Mouse (Mus musculus) kidney, postnatal 0 days (tissue): Measurements from ENCODE around the gene Ahdc1. TPM values are rescaled to one million over a fixed set of nuclear protein-coding genes. Genes with fewer than 3 reads are reported as not detected.

Experiments
- ATAC-seq: fragments of 200-750 bp; cut with Nextera tagmentation; replicated peaks from 2 replicates; pipeline ENCODE4 v1.8.0; 2017; ENCODE audit warnings: low read depth, moderate number of reproducible peaks, moderate TSS enrichment, moderate library complexity; ENCODE audit not compliant: low FRiP score
- DNase-seq: peaks from one replicate; pipeline ENCODE4 v3.0.0-alpha.2; 2016; ENCODE audit warnings: low spot score
- H3K27ac ChIP-seq: fragments of 300-500 bp; sonication (generic); 2 replicates; pipeline ENCODE4 v1.5.1; 2014; ENCODE audit warnings: mild to moderate bottlenecking
- H3K27me3 ChIP-seq: fragments of 300-500 bp; sonication (generic); 2 replicates; pipeline ENCODE4 v1.6.1; 2014; ENCODE audit warnings: low read length, mixed read lengths; ENCODE audit not compliant: insufficient read depth
- H3K36me3 ChIP-seq: fragments of 300-500 bp; sonication (generic); 2 replicates; pipeline ENCODE4 v1.6.1; 2014; ENCODE audit warnings: low read length, mixed read lengths; ENCODE audit not compliant: insufficient read depth
- H3K4me1 ChIP-seq: fragments of 300-500 bp; sonication (generic); replicated peaks from 2 replicates; pipeline ENCODE4 v1.6.1; 2014; ENCODE audit warnings: antibody characterized with exemption, low read length, mixed read lengths; ENCODE audit not compliant: insufficient read depth
- H3K4me2 ChIP-seq: fragments of 300-500 bp; sonication (generic); 2 replicates; pipeline ENCODE4 v1.6.1; 2014; ENCODE audit warnings: mild to moderate bottlenecking, low read length, moderate library complexity, mixed read lengths
- H3K4me3 ChIP-seq: fragments of 300-500 bp; sonication (generic); replicated peaks from 2 replicates; pipeline ENCODE4 v1.5.1; 2014; ENCODE audit warnings: low read depth, low read length
- H3K9ac ChIP-seq: fragments of 300-500 bp; sonication (generic); 2 replicates; pipeline ENCODE4 v1.6.1; 2014; ENCODE audit warnings: low read depth, low read length
- H3K9me3 ChIP-seq: fragments of 300-500 bp; sonication (generic); replicated peaks from 2 replicates; pipeline ENCODE4 v1.6.1; 2016; ENCODE audit warnings: low read length, inconsistent platforms, mixed read lengths
- CTCF ChIP-seq: IDR thresholded peaks from 2 replicates; pipeline ENCODE4 v1.5.1; 2016; ENCODE audit warnings: antibody characterized with exemption, low read depth, mild to moderate bottlenecking, moderate library complexity
- WGBS: fragments of 180-500 bp; shearing (Covaris S2); extraction: QIAGEN DNeasy Blood & Tissue Kit; methylation state at CpG from one replicate; pipeline ENCODE4 v1.1.7; 2014; 5-methylcytosine and 5-hydroxymethylcytosine counted together
- polyA plus RNA-seq: library from polyadenylated mRNA; unstranded; fragments of >200 nt; fragmentation: Nextera tagmentation; extraction: Ambion mirVana; gene quantifications from 2 replicates; pipeline ENCODE4 v1.2.1, GENCODE M21; 2015

Ahdc1 gene
- polyA plus RNA-seq, 1 experiment from 2014 or later, result 6.4 TPM

DNA sequence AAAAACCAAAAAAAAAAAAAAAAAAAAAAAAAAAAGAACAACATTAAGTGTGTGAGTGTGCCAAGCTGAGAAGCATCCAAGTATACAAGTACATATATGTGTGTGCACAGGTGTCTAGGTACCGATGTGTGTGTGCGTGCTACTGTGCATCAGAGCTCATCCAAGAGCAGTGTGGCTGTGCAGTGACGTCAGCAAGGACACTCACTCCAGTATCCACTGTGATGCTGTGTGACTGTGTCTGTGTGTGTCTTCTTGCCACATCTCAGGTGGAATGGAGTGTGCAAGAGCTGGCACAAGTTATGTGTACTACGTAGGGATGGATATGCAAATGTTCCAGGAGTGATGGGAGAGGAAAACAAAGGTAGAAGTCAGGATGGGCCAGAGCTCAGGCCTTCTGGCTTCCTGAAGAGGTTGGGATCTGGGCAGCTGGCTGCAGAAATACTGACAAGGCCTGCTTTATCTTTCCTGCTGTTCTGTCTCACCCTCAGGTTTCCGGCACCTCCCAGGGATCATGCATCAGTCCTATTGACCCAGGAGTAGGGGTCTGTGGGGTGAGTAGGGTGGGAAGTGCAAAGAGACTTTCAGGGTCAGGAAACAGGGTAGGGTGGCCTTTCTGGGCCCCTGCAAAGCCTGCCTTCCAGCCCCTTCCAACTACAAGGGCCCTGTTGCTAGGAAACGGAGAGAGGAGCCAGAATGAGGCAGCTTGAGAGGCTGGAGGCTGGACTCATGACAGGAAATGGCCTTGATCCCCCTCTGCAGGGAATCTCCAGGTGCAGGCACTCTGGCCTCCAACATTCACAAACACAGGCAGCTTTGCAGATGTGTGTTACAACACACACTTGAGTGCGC is 27.2 kb upstream of the Ahdc1 start:
- Histone ChIP-seq H3K4me3 (no peak overlapping the region), H3K36me3 (no peaks in the 10 kb centered on the region), H3K9ac (no peak overlapping the region), H3K4me2 (no peak overlapping the region), H3K27ac (peak overlapping the region; percentile 60; the same call in 1 of the 2 replicates), H3K9me3 (no peaks in the 10 kb centered on the region), H3K27me3 (no peaks in the 10 kb centered on the region), H3K4me1 (no peaks in the 10 kb centered on the region)
- WGBS, result 56% methylated on average over 7 of the region's 7 CpGs
- ATAC-seq (no peak), DNase-seq (no peak)
- no peak for TF ChIP-seq CTCF

GRCm38 (mm10) chr4:132988581-132989355 is 22.3 kb upstream of the Ahdc1 start:
- Histone ChIP-seq H3K27me3 (no peaks in the 10 kb centered on the region), H3K36me3 (no peaks in the 10 kb centered on the region), H3K4me2 (no peak overlapping the region), H3K4me1 (no peaks in the 10 kb centered on the region), H3K9me3 (no peaks in the 10 kb centered on the region), H3K4me3 (no peak overlapping the region), H3K9ac (no peak overlapping the region), H3K27ac (no peak overlapping the region)
- ATAC-seq (no peak), DNase-seq (no peak)
- 87% methylated on average over 5 of the region's 6 CpGs for WGBS
- no peak for TF ChIP-seq CTCF

GRCm38 (mm10) chr4:132993553-132993952 is 17.5 kb upstream of the Ahdc1 start:
- Histone ChIP-seq H3K27ac (no peak overlapping the region), H3K27me3 (no peaks in the 10 kb centered on the region), H3K4me2 (no peak overlapping the region), H3K4me3 (no peak overlapping the region), H3K9me3 (no peaks in the 10 kb centered on the region), H3K36me3 (no peaks in the 10 kb centered on the region), H3K4me1 (no peaks in the 10 kb centered on the region), H3K9ac (no peak overlapping the region)
- DNase-seq, result no peak
- 83% methylated on average over 4 of the region's 4 CpGs for WGBS
- TF ChIP-seq CTCF, result no peak
- ATAC-seq, result no peak

DNA sequence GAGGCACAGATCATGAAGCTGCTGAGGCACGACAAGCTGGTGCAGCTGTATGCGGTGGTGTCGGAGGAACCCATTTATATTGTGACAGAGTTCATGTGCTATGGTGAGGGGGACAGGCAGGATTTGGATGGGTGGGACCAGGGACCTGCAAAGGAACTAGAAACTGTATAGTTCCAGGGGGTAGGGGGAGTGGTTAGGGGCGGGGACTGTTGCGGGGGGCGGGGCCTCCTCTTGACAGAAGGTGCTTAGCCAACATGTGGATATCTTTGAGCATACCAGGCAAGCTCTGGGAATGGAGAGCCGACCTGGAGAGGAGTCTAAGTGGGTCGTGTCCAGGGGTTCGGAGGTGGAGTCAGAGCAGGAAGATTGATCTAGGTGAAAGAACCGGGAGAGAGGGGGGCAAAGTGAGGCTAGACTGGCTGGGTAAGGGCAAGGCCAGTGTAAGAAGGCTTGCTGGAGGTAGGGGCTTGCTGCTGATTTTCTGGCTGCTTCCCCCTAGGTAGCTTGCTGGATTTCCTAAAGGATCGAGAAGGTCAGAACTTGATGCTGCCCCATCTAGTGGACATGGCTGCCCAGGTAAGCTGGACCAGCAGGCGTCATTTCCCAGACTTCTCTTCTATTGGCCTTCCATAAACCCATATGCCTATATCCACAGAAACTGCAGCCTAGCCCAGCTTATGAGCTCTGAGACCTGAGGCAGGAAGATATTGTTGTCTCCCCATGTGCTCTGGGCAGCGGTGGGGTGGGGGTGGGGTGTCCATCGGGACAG is 13.4 kb upstream of the Ahdc1 start:
- DNase-seq, result no peak
- Histone ChIP-seq H3K4me3 (no peak overlapping the region), H3K4me2 (no peak overlapping the region), H3K9ac (no peak overlapping the region), H3K27me3 (no peaks in the 10 kb centered on the region), H3K36me3 (no peaks in the 10 kb centered on the region), H3K27ac (no peak overlapping the region), H3K4me1 (no peaks in the 10 kb centered on the region), H3K9me3 (no peaks in the 10 kb centered on the region)
- peak; percentile 50 for TF ChIP-seq CTCF
- ATAC-seq, result no peak; the same call in 1 of the 2 replicates
- 35% methylated on average over 14 of the region's 14 CpGs for WGBS

- 40% methylated on average over 10 of the region's 10 CpGs for whole genome bisulfite sequencing
Observed at GRCm38 (mm10) chr4:133002896-133003295, 8.2 kb upstream of the Ahdc1 start.

More at GRCm38 (mm10) chr4:133002896-133003295, 8.2 kb upstream of the Ahdc1 start:
- TF ChIP-seq CTCF, result no peak
- Histone ChIP-seq H3K4me3 (no peak overlapping the region), H3K27me3 (no peaks in the 10 kb centered on the region), H3K9me3 (no peaks in the 10 kb centered on the region), H3K9ac (no peak overlapping the region), H3K4me1 (peaks cover under 1% of the 10 kb centered on the region), H3K36me3 (no peaks in the 10 kb centered on the region), H3K4me2 (no peak overlapping the region), H3K27ac (no peak overlapping the region)
- ATAC-seq, result no peak
- DNase-seq, result no peak
